Mouse (Mus musculus) adrenal gland, postnatal 10 days (tissue): ENCODE results near the gene Retnla. TPM values are rescaled to one million over a fixed set of nuclear protein-coding genes. Genes with fewer than 3 reads are reported as not detected.
"Not testable (repeated sequence)": the region's sequence is repeated elsewhere in the genome, so short reads cannot be mapped to it uniquely, and the experiment has no call there.

Source experiments
- DNase-seq: peaks from one replicate; pipeline ENCODE4 v3.0.0; 2021; ENCODE audit warnings: mixed read lengths
- long read RNA-seq, 2 experiments: library from polyadenylated mRNA; stranded (forward); transcript quantifications; one replicate each; pipeline ENCODE4 v2.0.0; 2021
- total RNA-seq, 2 experiments: library from RNA; stranded (reverse); gene quantifications; 2 replicates each; pipeline ENCODE4 v1.2.3; 2021

Gene Retnla
- total RNA-seq: 10 to 100 TPM; 10.5 to 13.0 TPM
- long read RNA-seq, experiment 1, partial matches to known transcripts: 1 of 2 reads
- long read RNA-seq, experiment 1, other reads (novel, unspliced or antisense): 0 of 2 reads
- long read RNA-seq, experiment 2: 0 reads

GRCm38 (mm10) chr16:48842266-48842665 is at the start of gene Retnla:
TSS of gene Retnla (plus strand) at chr16:48842551.
- no peak for DNase-seq

- no peak for DNase-seq
Observed at GRCm38 (mm10) chr16:48798285-48798684, 44.1 kb upstream of the Retnla start.

GRCm38 (mm10) chr16:48799470-48799869 is 42.9 kb upstream of the Retnla start:
- DNase-seq: no peak

DNA sequence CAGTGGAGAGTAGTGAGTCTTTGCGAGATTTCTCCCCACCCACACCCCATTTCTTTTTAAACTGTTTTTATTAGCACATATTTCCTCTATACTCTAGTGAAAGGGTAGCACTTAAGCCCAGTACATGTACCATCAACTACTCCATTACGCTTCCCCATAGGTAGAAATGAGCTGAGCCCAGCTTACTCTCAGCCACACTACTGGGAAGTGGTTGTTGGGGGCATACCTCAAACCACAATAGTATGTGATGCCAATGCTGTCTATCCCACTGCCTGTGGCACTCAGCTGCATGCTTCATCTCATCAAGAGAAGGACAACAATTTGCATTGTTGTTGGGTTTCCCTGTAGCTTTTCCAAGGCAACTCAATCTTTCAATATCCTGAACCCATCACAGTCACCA is 41.4 kb upstream of the Retnla start:
- DNase-seq: no peak

DNA sequence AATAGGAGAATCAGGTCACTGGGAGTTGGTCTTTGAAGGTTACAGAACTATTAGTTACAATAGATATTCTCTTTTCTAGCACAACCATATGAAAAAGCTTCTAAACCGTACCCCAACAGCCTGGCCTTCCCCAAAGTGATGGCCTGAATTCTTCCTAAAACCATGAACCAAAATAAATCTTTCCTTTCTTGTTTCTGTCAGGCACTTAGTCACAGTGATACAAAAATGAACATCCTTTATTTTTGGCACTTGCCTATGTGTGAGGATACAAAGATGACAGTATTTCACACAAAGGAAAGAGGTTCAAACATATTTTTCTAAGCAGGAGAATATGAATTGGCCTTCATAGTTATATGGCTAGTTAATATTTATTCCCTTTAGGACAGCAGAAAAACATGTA is 36.9 kb upstream of the Retnla start:
- no peak for DNase-seq

DNA sequence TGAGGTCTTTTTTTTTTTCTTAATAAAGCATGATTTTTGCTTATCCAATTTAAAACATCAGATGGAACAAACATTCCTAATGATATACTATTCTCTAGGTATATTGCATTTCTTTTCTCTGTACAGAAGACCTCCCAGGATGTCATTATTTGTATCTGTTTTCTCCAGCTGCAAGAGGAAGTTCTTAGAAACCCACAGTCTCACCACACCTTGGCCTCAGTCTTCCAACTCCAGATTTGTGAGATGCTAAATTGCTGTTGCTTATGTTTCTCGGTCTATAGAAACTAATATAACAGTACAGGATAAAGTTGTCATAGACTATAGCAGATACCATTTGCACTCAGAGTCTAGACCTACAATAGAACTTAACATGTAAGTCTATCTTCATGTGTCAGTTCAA is 35.8 kb upstream of the Retnla start:
- no peak for DNase-seq

DNA sequence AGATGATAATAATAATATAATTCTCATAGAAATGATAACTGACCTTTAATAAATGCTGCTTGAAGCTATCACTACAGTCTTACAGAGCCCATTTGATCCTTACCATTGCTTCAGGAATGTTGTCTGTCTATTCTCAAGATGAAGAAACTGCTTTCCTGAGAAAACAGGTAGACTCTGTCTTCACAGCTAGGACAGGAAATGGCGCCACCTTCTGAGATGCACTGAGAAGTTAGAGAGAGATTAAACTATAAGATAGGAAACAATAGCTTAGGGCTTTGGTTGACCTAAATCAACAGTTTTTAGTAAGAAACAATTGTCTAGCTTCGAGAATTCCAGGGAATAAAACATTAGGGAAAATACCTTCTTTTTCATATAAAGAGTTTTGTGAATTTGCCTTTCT is 33.0 kb upstream of the Retnla start:
- DNase-seq: no peak

- no peak for DNase-seq
Observed at GRCm38 (mm10) chr16:48811881-48812436, 30.4 kb upstream of the Retnla start.

DNA sequence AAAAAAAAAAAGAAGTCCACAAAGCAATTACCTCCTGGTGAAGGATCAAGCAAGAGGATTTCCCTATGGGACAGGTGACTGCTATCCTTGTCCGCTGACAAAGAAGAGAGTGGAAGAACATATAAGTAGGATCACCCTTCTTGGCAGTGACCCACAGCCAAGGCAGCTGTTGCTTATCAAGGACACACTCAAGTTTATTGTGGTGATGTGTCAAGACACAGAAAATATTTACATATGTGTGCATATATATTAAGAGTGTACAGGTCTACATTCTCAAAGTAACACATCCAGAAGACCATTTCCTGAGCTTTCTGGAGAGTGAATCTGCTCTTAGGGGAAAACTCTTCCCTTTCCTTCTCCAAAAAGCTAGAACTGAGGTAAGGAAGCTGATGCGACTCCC is 25.7 kb upstream of the Retnla start, which contains the start of gene Retnlb:
TSS of gene Retnlb (plus strand) at position 162 of the 400 bp plus-strand sequence.
- DNase-seq: no peak

DNA sequence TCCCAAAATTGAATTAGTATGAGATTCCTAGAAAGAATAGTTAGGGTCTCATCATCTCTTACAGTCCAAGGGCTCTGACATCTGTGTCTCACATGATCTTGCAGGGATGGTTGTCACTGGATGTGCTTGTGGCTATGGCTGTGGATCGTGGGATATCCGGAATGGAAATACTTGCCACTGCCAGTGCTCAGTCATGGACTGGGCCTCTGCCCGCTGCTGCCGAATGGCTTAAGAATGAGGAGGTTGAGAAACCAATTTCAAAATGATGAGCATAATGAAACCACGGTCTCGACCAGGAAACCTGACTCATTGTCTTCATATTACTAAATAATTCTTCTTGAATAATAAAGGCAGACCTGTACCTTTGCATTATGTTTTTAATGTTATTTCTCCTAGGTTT is 23.8 kb upstream of the Retnla start:
- no peak for DNase-seq

DNA sequence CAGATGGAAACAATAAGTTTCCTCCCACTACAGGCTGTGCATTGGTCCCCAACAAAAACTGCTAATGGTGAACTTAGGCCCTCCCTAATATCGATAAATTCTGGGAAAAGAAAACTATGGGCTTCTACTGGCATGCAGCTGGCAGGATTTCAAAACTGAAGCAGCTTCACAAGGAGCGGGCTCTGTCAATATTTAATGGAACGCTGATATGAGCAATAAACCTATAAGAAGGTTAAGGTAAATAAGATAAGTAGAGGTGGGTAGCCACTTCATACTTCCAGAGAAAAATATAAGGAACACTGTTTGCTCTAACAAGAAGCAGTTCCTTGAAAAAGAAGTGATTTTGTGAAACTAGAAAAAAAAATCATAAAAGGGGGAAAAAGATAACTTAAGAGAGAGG is 15.9 kb upstream of the Retnla start:
- DNase-seq: no peak

DNA sequence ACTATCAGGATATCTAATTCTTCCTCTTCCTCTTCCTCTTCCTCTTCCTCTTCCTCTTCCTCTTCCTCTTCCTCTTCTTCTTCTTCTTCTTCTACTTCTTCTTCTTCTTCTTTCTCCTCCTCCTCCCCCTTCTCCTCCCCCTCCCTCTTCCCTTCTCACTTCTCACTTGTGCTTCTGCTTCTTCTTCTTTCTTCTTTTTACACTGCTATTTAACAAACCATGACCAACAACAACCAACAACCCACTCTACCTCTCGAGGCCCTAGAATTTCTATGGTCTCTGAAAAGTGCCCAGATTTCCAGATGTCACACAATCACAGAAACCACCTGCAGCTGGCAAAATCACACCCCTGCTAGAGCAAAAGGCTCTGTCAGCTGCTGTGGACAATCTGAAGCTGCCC is 14.7 kb upstream of the Retnla start:
- DNase-seq: no peak

GRCm38 (mm10) chr16:48829060-48829459 is 13.3 kb upstream of the Retnla start:
- DNase-seq: no peak

- no peak for DNase-seq
Observed at GRCm38 (mm10) chr16:48832055-48832454, 10.3 kb upstream of the Retnla start.

GRCm38 (mm10) chr16:48833626-48834025 is 8.7 kb upstream of the Retnla start:
- not testable (repeated sequence) for DNase-seq

DNA sequence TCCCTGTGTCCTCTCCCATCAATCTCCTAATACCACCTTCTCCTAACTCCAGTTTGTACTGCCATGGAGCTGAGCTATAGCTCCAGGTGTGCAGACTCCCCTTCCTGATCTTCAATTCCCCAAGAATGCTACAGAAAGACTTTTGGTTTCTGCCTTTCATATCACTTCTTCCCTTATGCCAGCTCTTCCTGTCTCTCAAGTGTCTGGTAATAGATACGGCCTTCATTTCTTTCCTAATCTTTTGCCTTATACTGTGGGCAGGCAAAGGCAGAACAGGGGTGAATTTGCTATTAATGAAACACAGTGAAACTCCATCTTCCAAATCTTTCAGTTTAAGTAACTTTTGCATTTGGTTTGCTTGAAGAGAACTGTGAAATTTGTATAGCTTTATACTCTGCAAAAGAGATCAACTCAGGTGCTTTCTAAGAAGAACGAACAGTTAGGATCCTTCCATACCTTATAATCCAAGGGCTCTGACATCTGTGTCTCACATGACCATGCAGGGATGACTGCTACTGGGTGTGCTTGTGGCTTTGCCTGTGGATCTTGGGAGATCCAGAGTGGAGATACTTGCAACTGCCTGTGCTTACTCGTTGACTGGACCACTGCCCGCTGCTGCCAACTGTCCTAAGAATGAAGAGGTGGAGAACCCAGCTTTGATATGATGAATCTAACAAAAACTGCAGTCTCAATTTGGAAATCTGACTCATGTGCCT is 1.5 kb downstream of the Retnla start:
- DNase-seq: no peak

- not testable (repeated sequence) for DNase-seq
Observed at GRCm38 (mm10) chr16:48865004-48865403, 22.7 kb downstream of the Retnla start.

DNA sequence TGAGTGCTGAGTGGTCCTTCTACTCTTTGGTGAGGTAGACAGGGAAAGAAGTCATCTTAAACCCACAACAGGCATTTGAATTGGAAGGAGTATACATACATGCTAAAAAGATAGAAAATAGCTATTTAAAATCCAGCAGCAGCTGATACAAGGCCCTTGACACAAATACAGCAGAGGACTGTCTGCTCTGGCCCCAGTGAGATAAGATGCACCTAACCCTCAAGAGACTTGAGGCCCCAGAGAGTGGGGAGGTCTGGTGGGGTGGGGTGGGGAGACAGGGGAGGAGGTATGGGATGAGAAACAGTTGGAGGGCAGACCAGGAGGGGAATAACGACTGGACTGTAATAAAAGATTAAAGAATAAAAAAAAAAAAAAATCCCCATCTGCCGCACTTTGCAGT is 25.3 kb downstream of the Retnla start:
- DNase-seq: no peak

DNA sequence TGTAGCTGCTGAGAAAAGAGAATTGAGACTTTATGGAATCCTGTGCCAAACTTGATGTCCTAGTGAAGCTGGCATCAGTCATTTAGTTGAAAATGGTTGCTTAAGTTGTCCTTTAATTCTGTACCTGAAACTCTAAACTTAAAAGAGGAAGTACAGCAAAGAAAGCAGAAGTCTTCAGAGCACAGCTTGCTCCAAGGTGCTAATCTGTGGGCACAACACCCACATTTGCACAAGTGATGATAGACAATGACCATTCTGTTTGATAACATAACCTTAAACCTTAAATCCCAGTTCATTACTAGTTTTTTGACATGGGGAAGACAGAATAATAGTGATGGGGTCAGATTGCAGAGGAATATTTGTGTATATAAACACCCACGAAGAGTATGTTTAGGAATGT is 26.3 kb downstream of the Retnla start:
- DNase-seq: no peak

DNA sequence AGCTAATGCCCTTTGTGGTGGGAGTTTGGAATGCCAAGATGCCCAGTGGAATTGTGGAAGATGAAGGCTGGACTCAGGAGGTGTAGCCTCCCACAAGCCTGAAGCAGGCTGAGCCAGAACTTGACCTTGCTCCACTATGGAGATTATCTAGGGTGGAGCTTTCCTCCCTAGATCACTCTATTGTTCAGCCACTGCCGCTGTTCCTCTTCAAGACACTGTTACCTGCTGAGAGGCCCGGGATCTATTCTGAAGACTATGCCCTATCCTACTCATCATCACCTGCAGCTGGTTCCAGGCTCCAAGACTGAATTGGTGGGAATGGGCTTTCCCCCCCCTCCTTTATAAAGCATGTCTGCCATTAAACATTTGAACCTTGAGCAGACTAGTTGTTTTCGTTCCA is 27.3 kb downstream of the Retnla start:
- DNase-seq: no peak

DNA sequence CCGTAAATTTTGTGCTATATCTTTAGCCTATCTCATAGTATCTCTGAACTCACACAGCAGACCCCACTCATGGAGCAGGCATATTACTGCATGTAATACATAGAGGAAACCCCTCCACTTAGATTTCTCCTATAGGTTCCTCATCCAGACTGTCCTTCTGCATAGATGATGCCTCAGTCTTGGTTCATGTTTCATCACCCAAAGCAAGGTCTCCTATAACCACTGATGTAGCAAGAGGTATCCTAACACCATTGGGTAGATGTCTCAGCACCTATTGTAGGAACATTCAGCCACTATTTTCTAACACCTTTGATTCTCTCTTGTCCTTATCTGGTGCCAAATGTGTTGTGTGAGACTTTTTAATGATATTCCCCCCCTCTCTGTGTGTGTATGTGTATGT is 29.4 kb downstream of the Retnla start:
- DNase-seq: no peak

DNA sequence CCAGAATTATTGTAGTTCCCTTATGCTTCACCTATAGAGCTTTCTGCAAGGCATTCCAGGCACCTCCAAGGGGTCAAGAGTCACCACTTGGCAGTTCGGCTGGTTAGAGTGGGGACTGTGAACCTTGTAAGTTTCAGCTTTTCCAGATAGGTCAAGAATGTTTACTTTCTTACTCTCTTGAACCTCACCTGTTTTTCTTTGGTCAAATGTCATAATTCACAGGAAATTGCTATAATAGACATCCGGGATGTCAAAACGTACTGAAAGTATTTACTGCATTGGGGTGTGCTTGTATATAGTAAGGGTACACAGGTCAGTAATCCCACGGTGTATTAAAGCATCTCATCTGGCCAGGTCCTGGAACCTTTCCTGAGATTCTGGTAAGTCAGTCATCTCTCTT is 30.0 kb downstream of the Retnla start, which contains the start of gene Retnlg:
TSS of gene Retnlg (plus strand) at position 301 of the 400 bp plus-strand sequence.
- no peak for DNase-seq

DNA sequence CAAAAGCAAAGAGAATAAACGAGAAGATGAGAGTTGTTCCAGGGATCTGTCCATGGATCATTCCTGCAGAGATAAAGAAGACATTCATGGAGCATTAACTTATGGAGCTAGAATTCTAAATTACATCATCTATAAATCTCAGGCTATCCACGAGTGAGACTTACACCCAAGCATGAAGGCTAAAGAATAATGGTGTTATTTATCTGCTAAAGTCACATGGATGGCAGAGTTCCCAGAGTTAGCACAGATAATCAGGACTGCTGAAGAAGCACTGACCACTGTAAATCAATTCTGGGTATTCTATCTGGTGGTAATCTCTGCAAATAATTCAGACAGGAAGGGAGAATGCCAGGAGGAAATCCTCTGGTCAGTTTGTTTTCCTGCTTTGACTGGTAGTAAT is 48.4 kb downstream of the Retnla start:
- no peak for DNase-seq
